Mouse (Mus musculus) lung, postnatal 10 days (tissue): Measurements from ENCODE around the gene Zc3hav1l.

Experiments used
- DNase-seq: peaks from one replicate; pipeline ENCODE4 v3.0.0; 2021

Gene Zc3hav1l

DNA sequence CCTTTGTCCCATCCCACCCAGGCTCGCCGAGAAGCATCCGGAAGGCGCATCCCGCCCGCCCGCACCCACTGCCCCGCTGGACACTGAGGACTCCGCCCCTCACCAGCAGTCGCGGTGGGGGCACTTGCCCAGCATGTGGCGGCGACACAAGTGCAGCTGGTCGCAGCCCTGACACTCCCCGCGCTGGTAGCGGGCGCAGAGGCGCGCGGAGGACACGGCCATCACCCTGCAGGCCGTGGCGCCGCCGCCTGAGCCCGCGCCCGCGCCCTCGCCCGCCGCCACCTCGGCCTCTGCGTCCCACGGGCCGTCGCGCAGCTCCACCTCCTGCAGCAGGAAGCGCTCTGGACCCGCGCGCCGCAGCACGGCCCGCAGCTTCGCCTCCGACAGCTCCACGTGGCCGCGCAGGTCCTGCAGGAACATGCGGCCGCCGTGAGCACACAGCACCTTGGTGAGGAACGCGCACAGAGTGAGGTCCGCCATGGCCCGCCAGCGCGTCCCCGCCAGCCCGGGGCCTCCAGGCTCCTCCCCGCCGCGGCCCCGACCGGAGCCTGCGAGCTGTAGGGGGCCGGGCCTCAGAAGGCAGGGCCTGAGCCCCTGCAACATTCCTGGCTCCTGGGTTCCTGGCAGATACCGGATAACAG, at the start of gene Zc3hav1l:
Zc3hav1l (minus strand) TSS at position 499 of the 641 bp plus-strand sequence.
- DNase-seq: peak; percentile 82

DNA sequence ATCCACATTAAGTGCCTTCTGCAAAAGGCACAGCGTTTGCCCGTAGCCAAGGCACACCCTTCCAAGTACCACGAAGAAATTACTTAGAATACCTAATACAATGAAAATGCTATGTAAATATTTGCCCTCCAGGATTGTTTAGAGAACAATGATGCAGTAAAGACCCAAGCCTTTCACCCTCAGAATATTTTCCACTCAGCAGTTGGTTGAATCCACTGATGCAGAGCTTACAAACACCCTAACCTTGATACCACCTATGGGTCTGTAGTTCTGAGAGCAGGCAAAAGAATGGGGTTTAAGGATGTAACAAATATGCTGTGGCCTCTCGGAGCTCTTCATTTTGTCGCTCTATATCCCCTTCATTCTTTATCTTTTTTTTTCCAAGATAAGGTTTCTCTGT, 48.8 kb upstream of the Zc3hav1l start:
- DNase-seq: no peak

DNA sequence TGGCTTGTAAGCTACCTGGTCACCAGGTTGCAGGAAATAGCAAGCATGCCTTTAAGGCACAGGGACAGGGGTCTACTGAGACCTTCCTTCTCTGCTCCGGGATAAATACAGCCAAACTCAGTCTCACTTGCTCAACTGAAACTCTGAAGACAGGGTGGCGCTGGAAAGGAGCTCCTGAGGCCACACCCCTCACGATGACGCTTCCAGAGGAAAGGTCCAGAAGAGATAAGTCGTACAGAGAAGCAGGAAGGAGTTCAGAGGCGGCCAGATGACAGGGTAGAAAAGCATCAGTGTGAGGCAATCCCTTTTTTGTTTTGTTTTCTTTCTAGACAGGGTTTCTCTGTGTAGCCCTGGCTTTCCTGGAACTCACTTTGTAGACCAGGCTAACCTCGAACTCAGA, 46.7 kb upstream of the Zc3hav1l start:
- DNase-seq: peak; percentile 74

DNA sequence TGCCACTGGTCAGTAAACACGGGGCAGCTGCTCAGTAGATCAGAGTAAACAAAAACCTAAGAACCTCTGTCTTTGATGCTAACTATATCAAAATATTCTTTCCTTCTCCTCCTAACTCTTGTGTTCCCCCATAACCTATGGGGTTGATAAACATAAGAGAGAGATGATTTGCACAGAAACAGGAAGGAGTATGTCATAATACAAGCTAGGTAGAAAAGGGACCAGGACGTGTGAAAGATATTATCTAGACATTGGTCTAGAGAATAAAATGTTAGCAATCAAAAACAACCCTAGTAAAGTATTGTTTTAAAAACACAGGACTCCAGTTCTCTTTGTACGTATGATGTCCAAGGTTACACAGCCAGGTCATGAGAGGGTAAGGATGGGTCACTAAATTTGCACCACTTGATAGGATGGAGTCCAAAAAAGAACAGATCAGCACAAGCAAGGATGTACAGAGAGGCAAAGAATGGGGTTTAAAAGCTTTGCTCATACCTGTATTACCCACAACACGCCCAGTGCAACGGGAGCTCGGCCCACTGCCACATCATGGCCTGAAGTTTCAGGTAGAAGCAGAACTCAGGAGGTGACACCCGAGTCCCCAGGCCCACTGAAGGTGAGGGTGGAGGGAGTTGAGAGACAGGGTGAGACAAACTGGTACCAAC, 45.1 kb upstream of the Zc3hav1l start:
- DNase-seq: no peak

DNA sequence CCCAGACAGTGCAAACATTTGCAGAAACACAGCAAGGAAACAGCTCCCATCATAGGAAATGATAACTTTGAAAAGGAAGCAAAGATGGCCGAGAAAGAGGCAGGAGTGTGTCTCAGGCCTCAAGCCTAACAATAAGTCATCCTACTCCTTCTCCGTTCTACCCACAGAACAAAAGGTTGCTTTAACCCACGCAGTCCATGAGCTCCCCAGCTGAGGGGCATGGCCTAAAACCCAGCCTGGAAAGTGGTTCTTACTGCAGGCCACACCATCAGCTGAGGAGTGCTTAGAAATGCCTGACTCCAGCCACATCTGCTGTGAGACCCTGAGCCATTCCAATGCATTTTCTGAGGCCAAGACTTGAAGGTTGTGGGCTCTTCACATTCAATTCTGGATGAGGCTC, 44.5 kb upstream of the Zc3hav1l start:
- no peak for DNase-seq

DNA sequence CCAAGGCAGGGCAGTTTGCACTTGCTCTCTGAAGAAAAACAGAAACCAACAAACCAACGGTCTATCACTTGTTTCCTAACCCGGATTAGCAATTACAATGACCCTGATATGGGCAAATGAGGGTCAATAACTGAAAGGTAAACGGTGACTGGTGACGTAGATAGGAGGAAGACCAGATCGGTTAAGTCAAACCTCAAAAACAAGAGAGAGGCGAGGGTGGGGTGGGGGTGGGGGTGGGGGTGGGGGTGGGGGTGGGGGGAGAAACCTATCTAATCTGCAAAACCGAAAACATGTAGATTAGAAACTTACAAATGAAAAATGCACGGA, 43.6 kb upstream of the Zc3hav1l start:
- no peak for DNase-seq

DNA sequence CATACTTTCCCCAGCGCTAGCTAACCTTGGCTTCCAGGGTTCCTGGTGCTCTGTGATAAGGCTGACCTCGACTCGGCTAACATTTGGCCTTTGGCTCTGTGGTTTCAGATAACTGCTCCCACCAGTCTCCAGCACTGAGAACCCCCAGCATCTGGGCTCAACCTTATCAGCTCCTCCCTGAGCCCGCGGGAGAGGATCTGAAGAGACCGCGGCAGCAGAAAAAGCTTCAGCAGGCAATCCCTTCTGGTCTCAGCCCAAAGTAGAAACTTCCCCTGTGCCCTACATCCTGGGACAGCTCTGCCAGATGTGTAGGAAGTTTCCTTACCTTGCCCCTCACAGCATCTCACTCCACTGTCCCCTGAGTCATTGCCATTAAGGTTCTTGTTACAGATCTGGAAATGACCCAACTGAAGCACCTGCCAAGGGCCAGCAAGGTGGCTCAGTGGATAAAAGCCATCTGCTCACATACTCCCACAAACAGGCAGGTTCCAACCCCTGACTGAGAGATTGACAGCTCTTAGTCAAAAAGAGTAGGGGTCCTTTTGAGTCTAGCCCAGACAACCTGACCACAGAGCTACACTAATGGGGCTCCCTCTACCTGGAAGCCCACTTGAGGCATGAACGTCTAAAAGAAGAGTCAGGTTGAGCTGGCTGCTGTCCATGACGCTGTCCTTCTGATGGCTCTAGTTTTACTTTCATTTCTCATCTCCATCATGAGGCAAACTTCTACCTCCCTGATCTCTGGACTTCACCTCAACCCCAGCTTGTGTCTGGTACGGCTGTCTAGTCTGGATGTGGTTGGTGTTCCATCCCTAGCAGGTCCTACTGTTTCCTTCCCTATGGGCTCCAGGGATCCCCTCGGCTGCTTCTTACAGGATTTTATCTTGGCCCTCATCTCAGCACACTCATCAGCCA, 42.9 kb upstream of the Zc3hav1l start:
- DNase-seq: no peak

DNA sequence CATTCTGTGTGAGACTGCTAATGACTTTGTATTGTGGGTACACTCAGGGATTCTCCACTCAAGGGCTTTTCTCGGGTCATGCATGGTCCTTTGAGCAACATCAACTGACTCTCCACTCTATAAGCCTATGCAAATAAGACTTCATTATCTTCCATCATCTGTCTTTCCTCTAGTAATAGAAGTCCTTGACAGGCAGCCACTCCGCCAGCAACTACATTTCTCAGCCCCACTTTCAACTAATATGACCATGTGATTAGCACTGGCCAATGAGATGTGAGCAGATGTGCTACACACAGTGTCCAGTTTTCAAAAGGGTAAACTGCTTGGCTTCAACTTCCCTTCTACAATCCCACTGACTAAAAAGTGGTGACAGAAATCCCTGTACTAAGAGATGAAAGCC, 40.0 kb upstream of the Zc3hav1l start:
- no peak for DNase-seq

DNA sequence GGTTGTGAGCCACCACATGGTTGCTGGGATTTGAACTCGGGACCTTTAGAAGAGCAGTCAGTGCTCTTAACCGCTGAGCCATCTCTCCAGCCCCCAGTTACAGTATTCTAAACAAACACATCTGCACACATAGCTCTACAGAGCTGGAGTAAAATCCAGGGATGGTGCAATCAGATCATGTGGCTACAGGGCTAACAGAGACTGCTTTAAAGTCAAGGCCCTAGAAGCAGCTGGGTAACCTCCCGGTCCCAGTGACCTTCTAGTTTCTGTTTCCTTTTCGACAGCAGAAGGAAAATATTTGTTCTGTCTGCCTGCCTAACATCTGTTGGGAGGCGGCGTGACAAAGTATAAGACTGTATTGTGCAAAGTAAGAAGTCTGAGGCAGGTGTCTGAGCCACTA, 38.9 kb upstream of the Zc3hav1l start:
- peak; percentile 35 for DNase-seq

DNA sequence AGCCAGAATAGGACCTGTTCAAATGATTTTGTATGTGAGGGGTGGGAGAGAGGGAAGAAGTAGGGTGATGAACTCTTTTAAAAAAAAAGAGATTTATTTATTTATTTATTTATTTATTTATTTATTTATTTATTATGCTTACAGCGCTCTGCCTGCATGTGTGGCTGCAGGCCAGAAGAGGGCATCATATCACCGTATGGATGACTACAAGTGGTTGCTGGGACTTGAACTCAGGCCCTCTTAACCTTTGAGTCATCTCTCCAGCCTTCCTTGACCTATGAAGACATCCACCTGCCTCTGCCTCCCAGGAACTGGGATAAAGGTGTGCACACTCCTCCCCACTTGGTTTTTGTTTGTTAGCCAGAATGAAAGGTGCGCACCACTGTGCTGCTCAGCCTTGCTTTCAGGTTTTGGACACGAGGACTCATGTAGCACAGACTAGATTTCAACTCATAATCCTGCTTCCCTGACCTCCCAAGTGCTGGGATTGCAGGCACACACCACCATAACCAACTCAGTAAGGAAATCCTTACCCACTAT, 38.2 kb upstream of the Zc3hav1l start:
- peak; percentile 17 for DNase-seq

DNA sequence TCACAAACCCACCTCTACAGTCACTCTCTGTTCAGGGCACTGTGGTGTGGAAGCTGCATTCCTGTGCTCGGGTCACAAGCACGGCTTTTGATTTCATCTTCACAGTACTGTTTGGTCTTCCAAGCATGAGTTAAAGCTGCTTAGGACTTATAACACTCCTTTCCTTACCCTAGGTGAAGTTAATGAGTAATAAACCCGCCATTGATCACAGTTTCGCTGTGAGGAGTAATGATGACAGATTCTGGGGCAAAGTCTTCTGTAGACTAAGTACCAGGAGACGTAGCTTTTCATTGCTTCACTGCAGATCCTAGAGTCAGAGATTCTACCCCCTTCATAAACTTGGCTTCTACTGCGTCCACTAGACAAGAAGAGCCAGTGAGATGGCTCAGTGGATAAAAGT, 36.2 kb upstream of the Zc3hav1l start:
- DNase-seq: no peak

DNA sequence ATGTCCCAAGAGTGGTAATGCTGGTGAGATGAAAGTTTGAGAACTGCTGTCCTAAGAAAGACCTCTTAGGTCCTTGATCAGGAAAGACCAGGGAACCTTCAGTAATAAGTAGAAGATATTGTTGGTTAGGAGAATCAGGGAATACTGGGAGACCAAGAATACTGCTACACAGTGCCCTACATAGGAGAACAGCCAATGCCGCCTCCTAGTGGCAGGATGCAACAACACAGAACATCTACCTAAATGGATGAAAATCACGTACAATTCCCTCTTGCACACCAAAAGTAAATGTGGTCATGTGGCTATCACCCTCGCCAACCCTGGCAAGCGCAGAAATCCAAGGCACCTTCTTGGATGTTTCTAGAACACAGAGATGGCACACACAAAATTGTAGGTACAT, 27.5 kb upstream of the Zc3hav1l start:
- peak; percentile 43 for DNase-seq

DNA sequence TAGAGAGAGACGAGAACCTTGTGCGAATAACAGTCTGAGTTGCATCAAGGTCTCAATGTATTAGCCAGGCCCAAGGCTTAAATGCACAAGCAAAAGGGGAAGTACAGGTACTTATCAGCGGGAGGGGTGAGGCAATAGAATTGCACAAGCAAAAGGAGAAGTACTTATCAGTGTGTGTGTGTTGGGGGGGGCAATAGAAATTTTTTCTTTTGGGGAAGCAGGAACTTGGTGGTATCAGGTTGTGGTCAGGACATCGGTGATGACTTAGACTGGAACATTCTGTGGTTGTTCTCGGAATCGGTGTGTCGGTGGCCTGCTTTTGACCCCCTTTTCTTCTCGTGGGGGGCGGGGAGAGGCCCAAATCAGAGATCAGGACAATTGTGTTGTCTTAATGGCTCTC, 21.6 kb upstream of the Zc3hav1l start:
- DNase-seq: no peak

DNA sequence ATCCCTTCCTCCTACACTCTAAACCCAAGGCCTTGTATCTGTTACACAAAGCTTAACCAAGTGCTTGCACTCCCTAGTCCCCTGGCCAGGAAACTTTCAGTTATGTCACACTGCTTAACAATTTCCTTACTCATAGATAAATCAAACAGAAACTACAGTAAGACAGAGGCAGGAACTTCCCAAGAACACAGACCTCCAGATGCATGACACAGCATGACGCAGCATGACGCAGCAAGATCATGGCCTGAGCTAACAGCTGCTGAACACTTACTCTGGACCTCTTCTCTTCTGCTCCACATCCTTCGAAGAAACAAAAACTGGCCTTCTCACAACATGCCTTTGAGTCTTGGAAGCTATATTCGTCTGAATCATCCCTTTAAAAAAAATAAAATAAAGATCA, 17.0 kb upstream of the Zc3hav1l start:
- no peak for DNase-seq

DNA sequence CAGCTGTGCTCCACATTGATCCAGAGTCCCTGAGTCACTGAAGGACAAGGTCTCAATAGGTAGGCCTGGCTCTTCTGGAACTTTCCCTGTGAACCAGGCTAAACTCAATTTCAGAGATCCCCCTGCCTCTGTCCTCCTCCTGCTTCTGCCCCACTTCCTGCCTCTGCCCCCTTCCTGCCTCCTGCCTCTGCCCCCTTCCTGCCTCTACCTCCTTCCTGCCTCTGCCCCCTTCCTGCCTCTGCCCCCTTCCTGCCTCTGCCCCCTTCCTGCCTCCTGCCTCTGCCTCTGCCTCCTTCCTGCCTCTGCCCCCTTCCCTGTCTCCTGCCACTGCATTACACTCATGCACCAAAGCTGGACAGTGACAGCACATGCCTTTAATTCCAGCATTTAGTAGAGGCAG, 10.7 kb upstream of the Zc3hav1l start:
- no peak for DNase-seq

DNA sequence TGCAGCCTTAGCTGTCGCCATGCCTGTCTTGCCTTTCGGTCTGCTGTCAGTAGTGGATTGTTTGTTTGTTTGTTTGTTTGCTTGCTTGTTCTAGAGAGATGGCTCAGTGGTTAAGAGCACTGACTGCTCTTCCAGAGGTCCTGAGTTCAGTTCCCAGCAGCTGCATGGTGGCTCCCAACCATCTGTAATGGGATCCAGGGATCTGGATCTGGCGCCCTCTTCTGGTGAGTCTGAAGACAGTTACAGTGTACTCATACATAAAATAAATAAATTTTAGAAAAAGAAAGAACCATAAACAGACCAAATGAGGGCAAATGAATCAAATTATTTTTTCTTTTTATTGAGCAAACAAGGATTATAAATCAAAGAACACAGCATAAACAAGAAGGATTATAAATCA, 5.9 kb upstream of the Zc3hav1l start:
- no peak for DNase-seq

DNA sequence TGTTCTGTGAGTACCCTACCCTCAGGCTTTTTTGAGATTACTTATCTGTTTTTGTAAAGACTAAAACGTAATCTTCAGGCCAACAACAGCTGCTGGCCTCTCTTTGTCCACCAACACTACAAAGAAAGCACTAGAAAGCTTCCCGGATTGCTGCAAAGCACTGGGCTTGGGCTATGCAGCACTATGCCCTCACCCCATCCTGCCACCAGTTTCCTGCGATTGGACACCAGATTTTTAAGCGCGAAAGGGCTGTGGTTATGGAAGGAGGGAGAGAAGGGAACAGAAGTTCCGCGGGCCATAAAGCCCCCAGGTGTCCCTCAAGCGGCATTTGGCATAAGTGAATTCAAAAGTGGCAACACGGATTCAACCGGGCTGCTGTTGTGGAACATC, 818 bp downstream of the Zc3hav1l start:
- DNase-seq: peak; percentile 16

DNA sequence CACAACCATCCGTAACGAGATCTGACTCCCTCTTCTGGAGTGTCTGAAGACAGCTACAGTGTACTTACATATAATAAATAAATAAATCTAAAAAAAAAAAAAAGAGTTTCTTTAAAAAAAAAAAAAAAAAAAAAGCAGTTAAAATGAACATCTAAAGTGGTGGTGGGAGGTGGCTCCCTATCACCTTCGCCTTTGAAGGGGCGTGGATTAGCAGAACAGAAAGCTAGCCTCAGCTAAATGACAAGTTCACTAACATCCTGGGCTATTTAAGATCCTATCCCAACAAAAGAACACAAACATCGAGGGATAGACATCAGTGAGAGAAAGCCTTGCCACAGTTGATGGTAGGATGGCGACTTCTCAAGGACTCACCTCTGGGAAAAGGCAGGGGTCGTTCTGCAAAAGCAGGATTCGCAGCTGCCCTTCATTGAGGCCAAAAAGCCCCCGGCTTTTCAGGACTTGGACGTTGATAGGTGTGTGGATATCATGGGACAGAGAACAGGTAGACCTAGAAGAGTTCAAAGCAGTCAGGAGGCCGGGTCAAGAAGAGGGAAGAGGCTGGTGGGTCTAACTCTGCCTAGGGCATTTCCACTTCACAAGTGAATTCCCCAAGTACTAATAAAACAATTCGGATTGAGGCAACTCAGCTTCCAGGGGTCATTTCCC, 1.3 kb downstream of the Zc3hav1l start:
- no peak for DNase-seq

DNA sequence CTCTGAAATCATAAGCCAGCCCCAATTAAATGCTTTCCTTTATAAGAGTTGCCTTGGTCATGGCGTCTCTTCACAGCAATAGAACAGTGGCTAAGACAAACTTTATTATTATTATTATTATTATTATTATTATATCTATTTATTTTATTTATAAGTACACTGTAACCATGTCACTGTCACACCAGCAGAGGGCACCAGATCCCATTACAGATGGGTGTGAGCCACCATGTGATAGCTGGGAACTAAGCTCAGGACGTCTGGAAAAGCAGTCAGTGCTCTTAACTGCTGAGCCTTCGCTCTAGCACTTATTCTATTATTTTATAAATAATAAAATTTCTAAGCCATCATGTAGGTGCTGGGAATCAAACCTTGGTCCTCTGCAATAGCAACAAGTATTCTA, 5.4 kb downstream of the Zc3hav1l start:
- DNase-seq: no peak

DNA sequence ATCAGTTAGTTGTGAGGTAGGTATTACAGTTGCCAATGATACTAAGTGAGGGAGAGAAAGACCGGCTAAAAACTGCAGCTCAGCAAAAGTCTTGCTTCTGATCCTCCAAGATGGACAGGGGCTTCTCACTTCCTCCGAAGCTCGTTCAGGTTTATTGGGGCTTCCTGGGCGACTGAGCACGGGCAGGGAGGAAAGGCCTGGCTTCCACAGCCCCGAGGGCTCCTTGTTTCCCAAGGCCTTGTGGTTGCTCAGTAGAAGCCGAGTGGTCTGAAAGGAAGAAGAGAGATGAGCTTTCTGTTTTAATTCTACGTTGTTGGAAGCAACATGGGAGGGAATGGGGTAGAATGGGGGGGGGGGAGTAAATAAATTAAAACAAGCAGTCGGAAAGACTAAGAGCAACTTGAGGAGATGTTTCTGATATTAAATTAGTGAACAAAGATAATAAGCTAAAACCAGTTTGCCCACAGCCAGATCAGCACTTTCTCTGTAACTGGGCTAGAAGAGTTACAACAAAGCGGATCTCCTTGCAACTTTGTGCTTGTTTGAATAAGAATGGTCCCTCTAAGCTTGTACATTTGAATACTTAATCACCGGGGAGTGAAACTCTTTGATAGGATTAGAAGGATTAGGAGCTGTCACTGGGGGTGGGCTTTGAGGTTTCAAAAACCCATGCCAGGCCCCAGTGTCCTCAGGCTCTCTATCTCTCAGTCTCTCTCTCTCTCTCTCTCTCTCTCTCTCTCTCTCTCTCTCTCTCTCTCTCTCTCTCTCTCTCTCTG, 6.0 kb downstream of the Zc3hav1l start:
- DNase-seq: no peak

DNA sequence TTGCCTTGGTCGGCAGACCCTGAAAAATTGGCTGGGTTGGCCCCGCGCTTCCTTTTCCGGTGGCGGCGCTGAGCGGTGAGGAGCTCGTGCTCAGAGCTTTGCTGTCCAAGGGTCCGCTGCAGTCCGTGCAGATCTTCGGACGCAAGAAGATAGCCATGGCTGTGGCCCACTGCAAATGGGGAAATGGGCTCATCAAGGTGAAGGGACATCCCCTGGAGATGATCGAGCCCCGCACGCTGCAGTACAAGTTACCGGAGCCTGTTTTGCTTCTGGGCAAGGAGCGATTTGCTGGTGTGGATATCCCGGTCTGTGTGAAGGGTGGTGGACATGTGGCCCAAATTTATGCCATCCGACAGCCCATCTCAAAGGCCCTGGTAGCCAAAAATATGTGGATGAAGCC, 14.6 kb downstream of the Zc3hav1l start:
- DNase-seq: no peak

DNA sequence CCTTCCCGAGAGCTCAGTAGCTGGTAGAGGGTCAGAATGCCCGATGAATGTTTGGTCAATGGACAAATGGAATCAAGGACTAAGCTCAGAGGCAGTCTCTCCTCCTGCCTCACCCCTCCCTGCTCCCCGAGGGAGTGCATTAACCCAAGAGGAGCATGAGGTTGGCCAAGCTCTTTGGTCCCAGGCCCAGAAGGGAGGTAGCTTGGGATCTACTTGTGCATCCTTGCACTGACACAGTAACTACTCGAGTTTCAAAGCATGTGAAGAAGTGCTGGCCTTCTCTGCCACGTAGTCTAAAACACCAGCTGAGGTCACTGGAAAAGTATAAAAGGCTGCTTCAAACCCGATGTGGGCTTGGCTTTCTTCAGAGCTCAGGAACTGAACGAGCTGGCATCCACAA, 34.6 kb downstream of the Zc3hav1l start:
- no peak for DNase-seq
